Mouse (Mus musculus) bone marrow, adult 2 months (tissue): ENCODE measurements around the gene Aldoart2. TPM values are rescaled to one million over a fixed set of nuclear protein-coding genes. Genes with fewer than 3 reads are reported as not detected.

Experiments used
- H3K27ac ChIP-seq: fragments of 200-500 bp; 2 replicates; pipeline ENCODE4 v1.5.1; 2012; ENCODE audit warnings: low read depth, mild to moderate bottlenecking, control low read depth, inconsistent platforms, low read length; ENCODE audit not compliant: control insufficient read depth, poor library complexity, insufficient read depth
- H3K4me1 ChIP-seq: fragments of 200-500 bp; 2 replicates; pipeline ENCODE4 v1.6.1; 2011; ENCODE audit warnings: low read length; ENCODE audit not compliant: control insufficient read depth, insufficient read depth
- H3K4me3 ChIP-seq: fragments of 200-500 bp; replicated peaks from 2 replicates; pipeline ENCODE3; 2011; ENCODE audit warnings: mild to moderate bottlenecking, low read depth, low read length, control low read depth; ENCODE audit not compliant: control insufficient read depth
- CTCF ChIP-seq: fragments of 200-500 bp; IDR thresholded peaks from 2 replicates; pipeline ENCODE4 v1.5.1; 2011; ENCODE audit warnings: low read length, control low read depth; ENCODE audit not compliant: control insufficient read depth, insufficient read depth
- POLR2A ChIP-seq: fragments of 200-500 bp; IDR thresholded peaks from 2 replicates; pipeline ENCODE4 v1.6.1; 2011; ENCODE audit warnings: low read depth, mild to moderate bottlenecking, control low read depth, low read length, borderline replicate concordance; ENCODE audit not compliant: control insufficient read depth
- WGBS: fragments of 180-500 bp; shearing (Covaris S2); methylation state at CpG from one replicate; pipeline ENCODE4 v1.1.7; 2018; 5-methylcytosine and 5-hydroxymethylcytosine counted together
- polyA plus RNA-seq: library from polyadenylated mRNA; stranded (reverse); fragments of >200 nt; gene quantifications from 2 replicates; pipeline ENCODE4 v1.2.4, GENCODE M21; 2011; ENCODE audit warnings: low replicate concordance; ENCODE audit not compliant: missing spikeins, insufficient read depth, insufficient read length

Aldoart2 gene
- polyA plus RNA-seq, 1 experiment = not detected

DNA sequence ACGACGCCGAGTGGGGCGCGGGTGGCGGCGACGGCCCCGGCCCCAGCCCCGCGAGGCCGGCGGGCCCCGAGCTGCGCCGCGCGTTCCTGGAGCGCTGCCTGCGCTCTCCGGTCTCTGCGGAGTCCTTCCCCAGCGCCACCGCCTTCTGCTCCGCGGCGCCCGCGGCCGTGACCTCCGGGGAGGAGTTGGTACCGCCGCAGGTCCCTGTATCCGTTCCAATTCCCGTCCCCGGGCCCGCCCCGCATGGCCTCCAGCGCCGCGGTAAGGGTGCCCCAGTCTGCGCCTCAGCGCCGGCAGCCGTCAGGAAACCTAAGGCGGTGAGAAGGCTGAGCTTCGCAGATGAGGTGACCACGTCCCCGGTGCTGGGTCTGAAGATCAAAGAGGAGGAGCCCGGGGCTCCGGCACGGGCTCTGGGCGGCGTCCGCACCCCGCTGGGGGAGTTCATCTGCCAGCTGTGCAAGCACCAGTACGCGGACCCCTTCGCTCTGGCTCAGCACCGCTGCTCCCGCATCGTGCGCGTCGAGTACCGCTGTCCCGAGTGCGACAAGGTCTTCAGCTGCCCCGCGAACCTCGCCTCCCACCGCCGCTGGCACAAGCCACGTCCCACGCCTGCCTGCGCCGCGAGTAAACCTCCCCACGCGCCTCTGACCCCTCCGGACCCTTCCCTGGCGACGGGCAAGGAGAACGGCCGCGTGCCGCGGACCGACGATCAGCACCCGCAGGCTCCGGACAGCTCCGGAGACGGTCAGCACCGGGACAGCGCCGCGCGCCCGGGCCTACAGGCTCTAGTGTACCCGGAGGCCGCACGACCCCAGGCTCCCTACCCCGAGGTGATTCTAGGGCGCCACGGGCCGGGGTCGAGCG, 34.8 kb downstream of the Aldoart2 start:
- 3% methylated on average over 108 of the region's 109 CpGs for WGBS
- TF ChIP-seq CTCF = no peak
- TF ChIP-seq POLR2A = no peak
- Histone ChIP-seq H3K4me3 (no peak overlapping the region), H3K4me1 (no peaks in the 10 kb centered on the region), H3K27ac (no peak overlapping the region; the same call in 1 of the 2 replicates)

DNA sequence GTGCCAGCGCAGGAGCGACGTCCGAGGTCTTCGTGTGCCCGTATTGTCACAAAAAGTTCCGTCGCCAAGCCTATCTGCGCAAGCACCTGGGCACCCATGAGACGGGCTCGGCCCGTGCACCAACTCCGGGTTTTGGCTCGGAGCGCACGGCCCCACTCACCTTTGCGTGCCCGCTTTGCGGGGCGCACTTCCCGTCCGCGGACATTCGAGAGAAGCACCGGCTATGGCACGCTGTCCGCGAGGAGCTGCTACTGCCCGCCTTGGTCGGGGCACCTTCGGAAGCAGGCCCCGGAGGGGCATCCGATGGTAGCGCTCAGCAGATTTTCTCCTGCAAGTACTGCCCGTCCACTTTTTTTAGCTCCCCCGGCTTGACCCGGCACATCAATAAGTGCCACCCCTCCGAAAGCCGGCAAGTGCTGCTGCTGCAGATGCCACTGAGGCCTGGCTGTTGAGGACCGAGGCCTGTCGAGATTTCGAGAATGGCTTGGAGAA, 35.5 kb downstream of the Aldoart2 start:
- WGBS = 11% methylated on average over 42 of the region's 42 CpGs
- H3K4me3 ChIP-seq = no peak overlapping the region
- TF ChIP-seq POLR2A = no peak
- TF ChIP-seq CTCF = no peak
- no peaks in the 10 kb centered on the region for H3K4me1 ChIP-seq
- H3K27ac ChIP-seq = no peak overlapping the region

DNA sequence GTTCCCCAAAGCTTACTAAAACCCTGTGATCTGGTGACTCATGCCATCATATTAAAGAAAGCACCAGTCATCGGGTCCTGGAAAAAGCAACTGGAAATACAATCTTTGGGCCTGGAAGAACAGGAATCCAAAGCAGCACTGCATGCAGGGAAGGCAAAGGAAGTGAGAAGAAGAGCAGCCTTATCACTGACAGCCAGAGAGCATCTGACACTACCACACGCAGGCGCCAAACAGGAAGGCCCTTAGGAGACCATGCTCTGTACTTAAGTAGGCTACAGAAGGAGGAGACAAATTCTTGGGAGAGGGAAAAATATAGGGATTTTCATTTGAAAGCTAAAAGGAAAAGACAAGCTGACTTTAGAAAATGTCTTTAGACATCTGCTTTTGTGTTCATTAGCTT, 39.4 kb downstream of the Aldoart2 start:
- no peak overlapping the region for H3K4me3 ChIP-seq
- TF ChIP-seq POLR2A = no peak
- no peak for TF ChIP-seq CTCF
- H3K27ac ChIP-seq = no peak overlapping the region
- WGBS = 73% methylated on average over 3 of the region's 3 CpGs
- no peaks in the 10 kb centered on the region for H3K4me1 ChIP-seq

DNA sequence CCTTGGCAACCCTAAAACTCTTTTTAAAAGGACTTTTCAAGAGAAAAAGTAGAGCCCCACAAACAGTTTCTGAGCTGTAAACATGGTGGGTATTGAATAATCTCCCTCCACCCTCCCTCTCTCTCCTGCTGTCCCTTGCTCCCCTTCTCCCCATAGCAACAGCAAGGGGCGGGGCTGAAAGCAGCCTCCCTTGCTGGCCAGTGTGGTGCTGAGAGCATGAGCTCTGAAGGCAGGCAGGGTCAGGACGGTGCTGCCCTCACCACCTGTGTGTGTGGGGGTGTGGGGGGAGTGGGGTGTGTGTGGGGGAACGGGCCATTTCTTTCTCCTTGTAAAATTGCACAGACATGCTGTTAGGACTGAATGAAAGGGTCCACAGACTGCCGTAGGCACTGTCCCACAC, 42.9 kb downstream of the Aldoart2 start:
- no peak for TF ChIP-seq POLR2A
- no peak for TF ChIP-seq CTCF
- H3K27ac ChIP-seq = no peak overlapping the region
- WGBS = 78% methylated on average over 4 of the region's 4 CpGs
- no peak overlapping the region for H3K4me3 ChIP-seq
- H3K4me1 ChIP-seq = no peaks in the 10 kb centered on the region

DNA sequence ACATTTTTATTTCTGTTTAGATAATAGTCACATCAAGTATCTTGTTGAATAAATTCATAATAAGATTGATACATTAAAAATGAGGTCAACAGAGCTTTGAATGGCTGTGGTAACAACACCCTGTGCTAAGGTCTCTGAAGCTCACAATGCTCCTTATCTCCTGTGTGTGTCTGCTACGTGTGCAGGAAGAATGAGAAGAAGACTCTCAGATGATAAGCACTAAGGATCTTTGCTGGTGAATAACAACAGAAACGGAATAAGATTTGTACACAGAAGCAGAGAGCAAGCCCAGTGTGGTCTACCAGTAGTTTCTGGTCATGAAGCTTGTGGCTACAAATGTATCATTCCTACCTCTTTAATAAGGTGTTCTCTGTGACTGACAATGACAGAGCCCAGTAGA, 45.8 kb downstream of the Aldoart2 start:
- Histone ChIP-seq H3K27ac (no peak overlapping the region), H3K4me1 (no peaks in the 10 kb centered on the region)
- WGBS = 65% methylated on average over 2 of the region's 2 CpGs

More for the DNA sequence above, 45.8 kb downstream of the Aldoart2 start:
- H3K4me3 ChIP-seq = no peak overlapping the region
- no peak for TF ChIP-seq POLR2A

Other genes with a start within 250 kb of the Aldoart2 start
- gene Psma6, start 181.0 kb upstream of the Aldoart2 start, polyA plus RNA-seq = 71.0 and 119 TPM in 2 replicates
- 51.8 and 91.0 TPM in 2 replicates for gene Nfkbia, start 72.6 kb upstream of the Aldoart2 start, polyA plus RNA-seq
- not detected in 2 replicates for gene Insm2, start 34.2 kb downstream of the Aldoart2 start, polyA plus RNA-seq